Mouse (Mus musculus): ENCODE measurements around the gene Cx3cr1. TPM values are rescaled to one million over a fixed set of nuclear protein-coding genes. Genes with fewer than 3 reads are reported as not detected.
A peak's percentile ranks its signal among the peaks of the same experiment; 100 is the strongest.

Cx3cr1 gene
- polyA plus RNA-seq, 1 experiment from 2014 or later, result 2.7 TPM

- no peak overlapping the region for H3K4me2 ChIP-seq
- ATAC-seq (ENCODE audit: insufficient read depth), result no peak
- no peaks in the 10 kb centered on the region for H3K4me1 ChIP-seq (replicated peaks)
- no peak overlapping the region for H3K9ac ChIP-seq
- H3K27me3 ChIP-seq, result no peaks in the 10 kb centered on the region
- WGBS (ENCODE audit: insufficient replicate concordance), result 65% methylated on average over 4 of the region's 4 CpGs
- no peak overlapping the region for H3K27ac ChIP-seq (replicated peaks)
- H3K4me3 ChIP-seq (replicated peaks), result no peak overlapping the region
- H3K36me3 ChIP-seq (replicated peaks), result no peaks in the 10 kb centered on the region
- H3K9me3 ChIP-seq (replicated peaks), result no peaks in the 10 kb centered on the region
Measured at GRCm38 (mm10) chr9:120082691-120083090, 13.0 kb upstream of the Cx3cr1 start.

DNA sequence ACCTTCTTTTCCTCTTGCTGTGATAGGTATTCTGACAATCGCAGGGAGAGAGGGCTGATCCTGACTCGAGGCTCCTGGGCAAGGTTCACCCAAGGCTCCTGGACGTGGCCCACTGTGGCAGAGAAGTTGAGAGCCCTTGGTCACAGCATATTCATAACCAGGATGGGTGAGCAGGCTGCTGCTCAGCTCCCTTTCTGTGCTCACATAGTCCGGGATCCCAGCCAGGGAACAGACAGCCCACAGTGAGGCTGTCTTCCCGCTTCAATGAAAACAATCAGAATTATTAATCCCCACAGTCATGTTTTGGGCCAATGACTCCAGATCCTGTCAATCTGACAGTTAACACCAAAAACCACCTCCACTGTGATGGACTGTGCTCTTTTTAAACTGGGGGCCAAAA, 12.3 kb upstream of the Cx3cr1 start:
- 65% methylated on average over 5 of the region's 5 CpGs for WGBS (ENCODE audit: insufficient replicate concordance)
- no peaks in the 10 kb centered on the region for H3K27me3 ChIP-seq

GRCm38 (mm10) chr9:120081247-120081646, 11.6 kb upstream of the Cx3cr1 start:
- H3K27ac ChIP-seq (replicated peaks), result no peak overlapping the region
- no peak for ATAC-seq (ENCODE audit: insufficient read depth)
- no peak overlapping the region for H3K9ac ChIP-seq
- H3K4me3 ChIP-seq (replicated peaks), result no peak overlapping the region
- WGBS (ENCODE audit: insufficient replicate concordance), result 49% methylated on average over 6 of the region's 6 CpGs
- H3K9me3 ChIP-seq (replicated peaks), result no peaks in the 10 kb centered on the region
- H3K4me1 ChIP-seq (replicated peaks), result no peaks in the 10 kb centered on the region
- no peak overlapping the region for H3K4me2 ChIP-seq
- no peaks in the 10 kb centered on the region for H3K27me3 ChIP-seq
- H3K36me3 ChIP-seq (replicated peaks), result no peaks in the 10 kb centered on the region

More for the DNA sequence above, 12.3 kb upstream of the Cx3cr1 start:
- Histone ChIP-seq H3K36me3 (replicated peaks) (no peaks in the 10 kb centered on the region), H3K9me3 (replicated peaks) (no peaks in the 10 kb centered on the region), H3K27ac (replicated peaks) (no peak overlapping the region), H3K4me2 (no peak overlapping the region), H3K9ac (no peak overlapping the region), H3K4me3 (replicated peaks) (no peak overlapping the region), H3K4me1 (replicated peaks) (no peaks in the 10 kb centered on the region)
- ATAC-seq (ENCODE audit: insufficient read depth), result no peak

- Histone ChIP-seq H3K27me3 (no peaks in the 10 kb centered on the region), H3K4me1 (replicated peaks) (no peaks in the 10 kb centered on the region), H3K36me3 (replicated peaks) (no peaks in the 10 kb centered on the region), H3K27ac (replicated peaks) (no peak overlapping the region), H3K9me3 (replicated peaks) (no peaks in the 10 kb centered on the region), H3K9ac (no peak overlapping the region), H3K4me3 (replicated peaks) (no peak overlapping the region), H3K4me2 (no peak overlapping the region)
- ATAC-seq (ENCODE audit: insufficient read depth), result no peak
- WGBS (ENCODE audit: insufficient replicate concordance), result 63% methylated on average over 8 of the region's 8 CpGs
Measured at GRCm38 (mm10) chr9:120080546-120081108, 10.9 kb upstream of the Cx3cr1 start.

DNA sequence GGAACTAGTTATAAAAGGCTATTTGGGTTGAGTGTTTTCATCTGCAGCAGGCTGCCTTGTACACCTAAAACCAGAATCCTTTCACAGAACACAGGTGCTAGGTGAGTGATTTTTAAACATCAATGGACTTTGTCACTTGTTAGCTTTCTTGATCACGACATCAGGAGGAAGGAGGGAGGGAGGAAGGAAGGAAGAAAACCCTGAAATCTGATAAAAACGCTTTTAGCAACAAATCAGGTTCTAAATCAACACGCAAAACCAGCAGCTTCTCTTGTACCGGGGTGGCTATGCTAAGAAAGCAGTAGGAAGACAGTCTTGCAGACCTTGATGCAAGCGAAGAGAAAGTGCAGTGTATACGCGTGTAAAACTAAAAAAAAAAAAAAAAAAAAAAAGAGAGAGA, 10.2 kb upstream of the Cx3cr1 start:
- H3K27me3 ChIP-seq, result no peaks in the 10 kb centered on the region
- no peak overlapping the region for H3K4me3 ChIP-seq (replicated peaks)
- no peak overlapping the region for H3K9ac ChIP-seq
- no peak for ATAC-seq (ENCODE audit: insufficient read depth)
- no peak overlapping the region for H3K4me2 ChIP-seq
- WGBS (ENCODE audit: insufficient replicate concordance), result 45% methylated on average over 7 of the region's 7 CpGs
- no peaks in the 10 kb centered on the region for H3K9me3 ChIP-seq (replicated peaks)
- no peaks in the 10 kb centered on the region for H3K4me1 ChIP-seq (replicated peaks)
- H3K27ac ChIP-seq (replicated peaks), result no peak overlapping the region
- H3K36me3 ChIP-seq (replicated peaks), result no peaks in the 10 kb centered on the region

DNA sequence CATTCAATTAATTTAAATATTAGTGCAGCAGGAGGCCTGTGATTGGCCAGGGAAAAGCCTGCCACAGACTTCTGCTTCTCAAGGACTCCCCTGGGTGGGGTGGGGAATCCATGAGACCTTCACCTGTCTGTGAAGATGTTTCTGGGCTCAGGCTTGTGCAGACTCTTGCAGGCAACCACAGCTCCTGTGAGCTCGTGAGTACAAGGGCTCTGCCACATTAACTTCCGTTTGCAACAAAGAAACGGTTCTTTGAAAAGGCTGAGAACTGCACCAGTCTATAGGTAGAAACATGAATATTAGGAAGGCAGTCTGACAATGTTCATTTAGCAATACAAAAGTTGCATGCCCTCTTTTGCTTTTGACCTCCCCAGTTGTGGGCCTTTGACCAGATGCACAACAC, 8.6 kb upstream of the Cx3cr1 start:
- no peak overlapping the region for H3K4me2 ChIP-seq
- WGBS (ENCODE audit: insufficient replicate concordance), result 53% methylated on average over 3 of the region's 3 CpGs
- no peaks in the 10 kb centered on the region for H3K36me3 ChIP-seq (replicated peaks)
- H3K27me3 ChIP-seq, result no peaks in the 10 kb centered on the region
- H3K4me1 ChIP-seq (replicated peaks), result no peaks in the 10 kb centered on the region
- H3K9ac ChIP-seq, result no peak overlapping the region
- ATAC-seq (ENCODE audit: insufficient read depth), result no peak
- H3K27ac ChIP-seq (replicated peaks), result no peak overlapping the region
- no peak overlapping the region for H3K4me3 ChIP-seq (replicated peaks)
- H3K9me3 ChIP-seq (replicated peaks), result no peaks in the 10 kb centered on the region

GRCm38 (mm10) chr9:120074516-120074915, 4.8 kb upstream of the Cx3cr1 start:
- no peak for ATAC-seq (ENCODE audit: insufficient read depth)
- Histone ChIP-seq H3K4me1 (replicated peaks) (peaks cover 7% of the 10 kb centered on the region), H3K4me3 (replicated peaks) (no peak overlapping the region), H3K36me3 (replicated peaks) (no peaks in the 10 kb centered on the region), H3K4me2 (no peak overlapping the region), H3K9ac (no peak overlapping the region), H3K27me3 (no peaks in the 10 kb centered on the region), H3K9me3 (replicated peaks) (no peaks in the 10 kb centered on the region), H3K27ac (replicated peaks) (no peak overlapping the region)
- WGBS (ENCODE audit: insufficient replicate concordance), result 62% methylated on average over 7 of the region's 7 CpGs

- no peaks in the 10 kb centered on the region for H3K9me3 ChIP-seq (replicated peaks)
- no peaks in the 10 kb centered on the region for H3K36me3 ChIP-seq (replicated peaks)
- no peak overlapping the region for H3K4me2 ChIP-seq
- ATAC-seq (ENCODE audit: insufficient read depth), result 0 out of 2 replicates have a peak, but pooled peaks have one; percentile 12
- no peak overlapping the region for H3K4me3 ChIP-seq (replicated peaks)
- no peaks in the 10 kb centered on the region for H3K27me3 ChIP-seq
- no peak overlapping the region for H3K9ac ChIP-seq
- H3K27ac ChIP-seq (replicated peaks), result no peak overlapping the region
- peaks cover 7% of the 10 kb centered on the region for H3K4me1 ChIP-seq (replicated peaks)
- WGBS (ENCODE audit: insufficient replicate concordance), result 9% methylated on average over 3 of the region's 3 CpGs
Measured at GRCm38 (mm10) chr9:120073169-120073568, 3.5 kb upstream of the Cx3cr1 start.

GRCm38 (mm10) chr9:120071251-120071650, 1.6 kb upstream of the Cx3cr1 start:
- Histone ChIP-seq H3K27ac (replicated peaks) (no peak overlapping the region), H3K9me3 (replicated peaks) (no peaks in the 10 kb centered on the region), H3K4me2 (no peak overlapping the region), H3K9ac (no peak overlapping the region), H3K27me3 (no peaks in the 10 kb centered on the region), H3K4me1 (replicated peaks) (peaks cover 7% of the 10 kb centered on the region), H3K4me3 (replicated peaks) (no peak overlapping the region), H3K36me3 (replicated peaks) (no peaks in the 10 kb centered on the region)
- 61% methylated on average over 2 of the region's 2 CpGs for WGBS (ENCODE audit: insufficient replicate concordance)
- ATAC-seq (ENCODE audit: insufficient read depth), result no peak

DNA sequence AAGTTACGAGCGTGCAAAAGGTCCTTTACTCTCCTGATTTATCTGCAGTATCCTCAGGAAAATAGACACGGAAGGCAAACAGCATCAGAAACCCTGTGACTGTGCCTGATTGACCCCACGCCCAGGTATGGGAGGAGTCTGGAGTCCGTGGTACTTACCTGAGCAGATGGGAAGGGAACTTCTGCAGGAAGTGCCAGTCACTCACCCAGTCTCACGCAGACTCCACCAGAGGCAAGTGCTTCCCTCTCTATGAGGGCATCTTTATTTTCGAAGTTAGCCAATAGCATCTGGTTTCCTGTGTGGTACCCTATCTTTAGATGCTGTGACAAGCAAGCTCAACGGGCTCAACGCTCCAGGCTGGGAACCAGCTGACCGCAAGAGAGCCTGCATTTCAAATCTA, 1.6 kb downstream of the Cx3cr1 start:
- Histone ChIP-seq H3K4me3 (replicated peaks) (no peak overlapping the region), H3K9me3 (replicated peaks) (no peaks in the 10 kb centered on the region), H3K4me2 (no peak overlapping the region), H3K36me3 (replicated peaks) (no peaks in the 10 kb centered on the region), H3K9ac (no peak overlapping the region), H3K27me3 (no peaks in the 10 kb centered on the region), H3K27ac (replicated peaks) (no peak overlapping the region), H3K4me1 (replicated peaks) (peaks cover 7% of the 10 kb centered on the region)
- WGBS (ENCODE audit: insufficient replicate concordance), result 17% methylated on average over 10 of the region's 10 CpGs
- no peak for ATAC-seq (ENCODE audit: insufficient read depth)

- no peak for ATAC-seq (ENCODE audit: insufficient read depth)
- 53% methylated on average over 2 of the region's 2 CpGs for WGBS (ENCODE audit: insufficient replicate concordance)
Measured at GRCm38 (mm10) chr9:120067609-120068008, 2.1 kb downstream of the Cx3cr1 start.

GRCm38 (mm10) chr9:120064317-120064716, 5.4 kb downstream of the Cx3cr1 start:
- 38% methylated on average over 4 of the region's 4 CpGs for WGBS (ENCODE audit: insufficient replicate concordance)
- no peak overlapping the region for H3K27ac ChIP-seq (replicated peaks)

More at GRCm38 (mm10) chr9:120067609-120068008, 2.1 kb downstream of the Cx3cr1 start:
- H3K4me3 ChIP-seq (replicated peaks), result no peak overlapping the region
- H3K9me3 ChIP-seq (replicated peaks), result no peaks in the 10 kb centered on the region
- H3K27me3 ChIP-seq, result no peaks in the 10 kb centered on the region
- no peak overlapping the region for H3K27ac ChIP-seq (replicated peaks)
- H3K36me3 ChIP-seq (replicated peaks), result no peaks in the 10 kb centered on the region
- H3K4me1 ChIP-seq (replicated peaks), result peaks cover 7% of the 10 kb centered on the region
- no peak overlapping the region for H3K9ac ChIP-seq
- no peak overlapping the region for H3K4me2 ChIP-seq

More at GRCm38 (mm10) chr9:120064317-120064716, 5.4 kb downstream of the Cx3cr1 start:
- Histone ChIP-seq H3K36me3 (replicated peaks) (no peaks in the 10 kb centered on the region), H3K4me2 (no peak overlapping the region), H3K27me3 (no peaks in the 10 kb centered on the region), H3K9ac (no peak overlapping the region), H3K4me3 (replicated peaks) (no peak overlapping the region), H3K4me1 (replicated peaks) (no peaks in the 10 kb centered on the region), H3K9me3 (replicated peaks) (no peaks in the 10 kb centered on the region)
- no peak for ATAC-seq (ENCODE audit: insufficient read depth)
